Mouse (Mus musculus) limb, embryonic 12.5 days (tissue): Measurements from ENCODE around the gene Ssna1. TPM values are rescaled to one million over a fixed set of nuclear protein-coding genes. Genes with fewer than 3 reads are reported as not detected.

Experiments
- polyA plus RNA-seq: library from polyadenylated mRNA; unstranded; fragments of >200 nt; fragmentation: Nextera tagmentation; extraction: Ambion mirVana; gene quantifications from 2 replicates; pipeline ENCODE4 v1.2.1, GENCODE M21; 2016

The Ssna1 gene
- polyA plus RNA-seq, 1 experiment from 2014 or later = 218 TPM

Other genes with a start within 250 kb of the Ssna1 start
- gene Nsmf, start 218.1 kb downstream of the Ssna1 start, polyA plus RNA-seq = 77.8 and 90.6 TPM in 2 replicates
- gene Entpd8, start 192.1 kb downstream of the Ssna1 start, polyA plus RNA-seq = not detected in 2 replicates
- 0.13 TPM in 1 of 2 replicates, not detected in the other for gene Noxa1, start 177.3 kb downstream of the Ssna1 start, polyA plus RNA-seq
- 20.6 and 23.1 TPM in 2 replicates for gene Nrarp, start 91.7 kb downstream of the Ssna1 start, polyA plus RNA-seq
- 2.9 and 3.2 TPM in 2 replicates for gene Tor4a, start 75.6 kb downstream of the Ssna1 start, polyA plus RNA-seq
- 118 and 121 TPM in 2 replicates for gene Nelfb, start 60.9 kb downstream of the Ssna1 start, polyA plus RNA-seq
- not detected in 2 replicates for gene Stpg3, start 57.8 kb downstream of the Ssna1 start, polyA plus RNA-seq
- gene Fam166a, start 53.7 kb downstream of the Ssna1 start, polyA plus RNA-seq = not detected in 2 replicates
- 481 and 489 TPM in 2 replicates for gene Tubb4b, start 47.7 kb downstream of the Ssna1 start, polyA plus RNA-seq
- gene Slc34a3, start 38.1 kb downstream of the Ssna1 start, polyA plus RNA-seq = not detected in 2 replicates
- not detected in 2 replicates for gene Rnf224, start 35.7 kb downstream of the Ssna1 start, polyA plus RNA-seq
- 6.5 and 7.2 TPM in 2 replicates for gene Rnf208, start 30.2 kb downstream of the Ssna1 start, polyA plus RNA-seq
- 0.26 TPM in 1 of 2 replicates, not detected in the other for gene Cysrt1, start 30.0 kb downstream of the Ssna1 start, polyA plus RNA-seq
- 5.5 and 5.7 TPM in 2 replicates for gene AL732309.1, start 25.6 kb downstream of the Ssna1 start, polyA plus RNA-seq
- 20.5 and 20.7 TPM in 2 replicates for gene Tmem203, start 17.0 kb downstream of the Ssna1 start, polyA plus RNA-seq
- gene Tprn, start 9.8 kb downstream of the Ssna1 start, polyA plus RNA-seq = 8.7 TPM in 2 replicates
- 141 and 151 TPM in 2 replicates for gene Anapc2, start within 50 bp of the Ssna1 start, polyA plus RNA-seq
- gene Tmem210, start 15.7 kb upstream of the Ssna1 start, polyA plus RNA-seq = not detected in 2 replicates
- gene Lrrc26, start 17.5 kb upstream of the Ssna1 start, polyA plus RNA-seq = not detected in 2 replicates
- gene Grin1, start 46.7 kb upstream of the Ssna1 start, polyA plus RNA-seq = 0.19 and 0.93 TPM in 2 replicates
- 57.2 and 58.9 TPM in 2 replicates for gene Man1b1, start 59.9 kb upstream of the Ssna1 start, polyA plus RNA-seq
- gene Dpp7, start 83.9 kb upstream of the Ssna1 start, polyA plus RNA-seq = 19.7 and 21.8 TPM in 2 replicates
- gene Uap1l1, start 93.2 kb upstream of the Ssna1 start, polyA plus RNA-seq = 7.2 and 7.8 TPM in 2 replicates
- gene Sapcd2, start 99.9 kb upstream of the Ssna1 start, polyA plus RNA-seq = 63.4 and 69.0 TPM in 2 replicates
- 0.15 and 0.31 TPM in 2 replicates for gene Entpd2, start 123.4 kb upstream of the Ssna1 start, polyA plus RNA-seq
- 10.9 and 12.6 TPM in 2 replicates for gene Npdc1, start 126.9 kb upstream of the Ssna1 start, polyA plus RNA-seq
- gene Fut7, start 150.8 kb upstream of the Ssna1 start, polyA plus RNA-seq = not detected in 2 replicates
- gene Abca2, start 156.3 kb upstream of the Ssna1 start, polyA plus RNA-seq = 3.5 and 5.3 TPM in 2 replicates
- 0.68 and 1.0 TPM in 2 replicates for gene Clic3, start 184.4 kb upstream of the Ssna1 start, polyA plus RNA-seq
- gene Paxx, start 188.7 kb upstream of the Ssna1 start, polyA plus RNA-seq = 23.2 and 23.6 TPM in 2 replicates
- gene Ptgds, start 197.6 kb upstream of the Ssna1 start, polyA plus RNA-seq = 0.35 and 0.50 TPM in 2 replicates
- not detected in 2 replicates for gene Lcn12, start 221.5 kb upstream of the Ssna1 start, polyA plus RNA-seq
- 68.4 and 76.8 TPM in 2 replicates for gene Fbxw5, start 228.3 kb upstream of the Ssna1 start, polyA plus RNA-seq
- gene C8g, start 229.3 kb upstream of the Ssna1 start, polyA plus RNA-seq = 4.0 and 6.1 TPM in 2 replicates